Mouse (Mus musculus) liver, postnatal 0 days (tissue): ENCODE results near the gene Vac14. TPM values are rescaled to one million over a fixed set of nuclear protein-coding genes. Genes with fewer than 3 reads are reported as not detected.

ENCODE experiments used
- ATAC-seq: fragments of 200-750 bp; cut with Nextera tagmentation; 2 replicates; pipeline ENCODE4 v1.8.0; 2017; ENCODE audit warnings: mild to moderate bottlenecking, moderate library complexity
- DNase-seq: peaks from one replicate; pipeline ENCODE4 v3.0.0-alpha.2; 2016
- H3K27ac ChIP-seq: fragments of 300-500 bp; sonication (generic); 2 replicates; pipeline ENCODE4 v1.5.1; 2014; ENCODE audit warnings: antibody characterized with exemption, moderate library complexity, mild to moderate bottlenecking, low read depth
- H3K27me3 ChIP-seq: fragments of 300-500 bp; sonication (generic); 2 replicates; pipeline ENCODE4 v1.6.1; 2014; ENCODE audit warnings: low read length, control low read depth, mixed read lengths; ENCODE audit not compliant: insufficient read depth
- H3K36me3 ChIP-seq: fragments of 300-500 bp; sonication (generic); replicated peaks from 2 replicates; pipeline ENCODE4 v1.6.1; 2014; ENCODE audit warnings: mild to moderate bottlenecking, control low read depth, low read length, moderate library complexity, mixed read lengths; ENCODE audit not compliant: insufficient read depth
- H3K4me1 ChIP-seq: fragments of 300-500 bp; sonication (generic); 2 replicates; pipeline ENCODE4 v1.6.1; 2014; ENCODE audit warnings: antibody characterized with exemption, mild to moderate bottlenecking, control low read depth; ENCODE audit not compliant: insufficient read depth
- H3K4me2 ChIP-seq: fragments of 300-500 bp; sonication (generic); 2 replicates; pipeline ENCODE4 v1.6.1; 2014; ENCODE audit warnings: low read depth, mild to moderate bottlenecking, low read length, moderate library complexity, mixed read lengths
- H3K4me3 ChIP-seq: fragments of 300-500 bp; sonication (generic); 2 replicates; pipeline ENCODE4 v1.5.1; 2014; ENCODE audit warnings: low read depth, low read length
- H3K9ac ChIP-seq: fragments of 300-500 bp; sonication (generic); replicated peaks from 2 replicates; pipeline ENCODE4 v1.6.1; 2014; ENCODE audit warnings: mild to moderate bottlenecking, moderate library complexity
- H3K9me3 ChIP-seq: fragments of 300-500 bp; sonication (generic); 2 replicates; pipeline ENCODE4 v1.6.1; 2016; ENCODE audit warnings: mild to moderate bottlenecking, control low read depth, low read length, mixed read lengths
- CTCF ChIP-seq: sonication (generic); IDR thresholded peaks from 2 replicates; pipeline ENCODE4 v1.5.1; 2016; ENCODE audit warnings: antibody characterized with exemption, low read depth
- EP300 ChIP-seq: IDR thresholded peaks from 2 replicates; pipeline ENCODE4 v1.6.1; 2016; ENCODE audit warnings: antibody characterized with exemption, low read depth, mild to moderate bottlenecking
- WGBS: fragments of 180-500 bp; shearing (Covaris S2); extraction: QIAGEN DNeasy Blood & Tissue Kit; methylation state at CpG from one replicate; pipeline ENCODE4 v1.1.7; 2014; ENCODE audit not compliant: insufficient replicate concordance; 5-methylcytosine and 5-hydroxymethylcytosine counted together
- polyA plus RNA-seq: library from polyadenylated mRNA; unstranded; fragments of >200 nt; fragmentation: Nextera tagmentation; extraction: Ambion mirVana; gene quantifications from 2 replicates; pipeline ENCODE4 v1.2.1, GENCODE M21; 2015

The Vac14 gene
- polyA plus RNA-seq, 1 experiment from 2014 or later, result 5.5 TPM

DNA sequence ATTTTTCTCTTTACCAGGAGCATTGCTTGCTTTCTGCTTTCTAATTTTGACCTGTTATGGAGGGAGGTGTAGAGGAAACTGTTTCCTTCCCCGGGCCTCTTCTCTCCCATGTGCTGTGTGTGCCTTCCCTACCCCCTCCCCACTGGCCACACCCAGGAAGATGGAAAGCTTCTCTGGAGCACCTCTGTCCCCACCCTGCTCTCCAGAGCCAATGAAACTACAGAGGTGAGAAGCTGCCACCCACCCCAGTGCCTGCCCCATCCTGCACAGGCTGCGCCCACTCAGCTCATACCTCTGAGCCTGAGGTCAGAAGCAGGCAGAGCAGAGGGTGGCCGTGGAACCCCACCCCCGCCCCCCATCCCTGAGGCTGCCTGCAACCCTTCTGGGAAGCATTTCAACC lies 136.3 kb downstream of the Vac14 start:
- no peaks in the 10 kb centered on the region for H3K4me1 ChIP-seq
- no peak overlapping the region for H3K9ac ChIP-seq
- H3K36me3 ChIP-seq, result no peaks in the 10 kb centered on the region
- H3K27me3 ChIP-seq, result no peaks in the 10 kb centered on the region
- TF ChIP-seq EP300 (no peak), CTCF (no peak)
- H3K27ac ChIP-seq, result no peak overlapping the region
- H3K4me3 ChIP-seq, result no peak overlapping the region
- ATAC-seq (no peak), DNase-seq (no peak)
- no peaks in the 10 kb centered on the region for H3K9me3 ChIP-seq
- no peak overlapping the region for H3K4me2 ChIP-seq
- 46% methylated on average over 4 of the region's 4 CpGs for WGBS

DNA sequence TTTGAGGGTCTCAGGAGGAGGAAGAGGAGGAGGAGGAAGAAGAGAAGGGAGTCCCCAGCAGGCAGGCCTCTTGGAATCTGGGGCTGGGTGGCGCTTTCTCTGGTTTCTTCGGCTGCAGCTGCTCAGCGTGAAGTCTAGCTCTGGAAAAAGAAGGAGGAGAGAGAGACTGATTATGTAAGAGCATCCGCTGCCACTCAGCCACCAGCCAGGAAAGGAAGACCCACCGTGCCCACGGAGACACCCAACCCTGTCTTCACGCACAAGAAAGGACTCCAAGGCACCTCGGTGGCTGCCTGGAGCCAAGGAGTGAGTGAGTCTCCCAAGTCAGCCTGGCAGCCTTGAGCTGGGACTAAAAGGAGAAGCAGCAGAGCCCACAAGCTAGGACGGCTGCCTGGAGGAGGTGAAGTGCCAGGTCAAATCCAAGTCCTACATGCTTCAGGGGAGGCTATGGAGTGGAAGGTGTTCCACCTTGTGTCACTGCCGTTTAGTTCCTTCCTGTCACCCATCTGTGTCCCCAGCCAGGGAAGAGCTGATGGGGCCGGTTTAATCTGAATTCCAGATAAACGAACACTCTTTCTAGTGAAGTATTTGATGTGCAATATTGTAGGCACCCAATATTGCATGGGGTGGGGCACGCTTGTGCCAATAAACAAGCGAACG lies 137.3 kb downstream of the Vac14 start:
- no peak overlapping the region for H3K27ac ChIP-seq
- H3K4me1 ChIP-seq, result no peaks in the 10 kb centered on the region
- ATAC-seq (no peak), DNase-seq (no peak)
- H3K36me3 ChIP-seq, result no peaks in the 10 kb centered on the region
- TF ChIP-seq CTCF (no peak), EP300 (no peak)
- no peak overlapping the region for H3K9ac ChIP-seq
- no peak overlapping the region for H3K4me3 ChIP-seq
- H3K27me3 ChIP-seq, result no peaks in the 10 kb centered on the region
- H3K4me2 ChIP-seq, result no peak overlapping the region
- WGBS, result 61% methylated on average over 14 of the region's 15 CpGs
- H3K9me3 ChIP-seq, result no peaks in the 10 kb centered on the region

DNA sequence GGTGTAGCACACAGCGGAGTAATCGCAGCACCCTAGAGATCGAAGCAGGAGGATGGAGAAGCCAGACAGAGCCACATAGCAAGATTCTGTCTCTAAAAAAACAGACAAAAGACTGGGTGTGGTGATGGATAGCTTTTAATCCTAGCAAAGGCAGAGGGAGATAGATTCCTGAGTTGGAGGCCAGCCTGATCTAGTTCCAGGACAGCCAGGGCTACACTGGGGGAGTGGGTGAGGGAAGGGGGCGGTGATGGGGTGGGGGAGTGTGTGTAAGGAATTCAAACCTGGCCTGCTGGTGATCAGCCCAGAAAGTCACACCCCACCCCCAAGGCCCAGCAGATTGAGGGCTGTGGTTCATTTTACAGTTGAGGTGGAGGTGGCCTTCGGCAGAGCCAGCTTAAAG lies 137.8 kb downstream of the Vac14 start:
- Histone ChIP-seq H3K9ac (no peak overlapping the region), H3K27ac (no peak overlapping the region), H3K9me3 (no peaks in the 10 kb centered on the region), H3K4me3 (no peak overlapping the region), H3K4me1 (no peaks in the 10 kb centered on the region), H3K4me2 (no peak overlapping the region), H3K27me3 (no peaks in the 10 kb centered on the region), H3K36me3 (no peaks in the 10 kb centered on the region)
- no peak for ATAC-seq
- no peak for TF ChIP-seq CTCF
- no peak for TF ChIP-seq EP300
- no peak for DNase-seq
- WGBS, result 83% methylated on average over 5 of the region's 5 CpGs

DNA sequence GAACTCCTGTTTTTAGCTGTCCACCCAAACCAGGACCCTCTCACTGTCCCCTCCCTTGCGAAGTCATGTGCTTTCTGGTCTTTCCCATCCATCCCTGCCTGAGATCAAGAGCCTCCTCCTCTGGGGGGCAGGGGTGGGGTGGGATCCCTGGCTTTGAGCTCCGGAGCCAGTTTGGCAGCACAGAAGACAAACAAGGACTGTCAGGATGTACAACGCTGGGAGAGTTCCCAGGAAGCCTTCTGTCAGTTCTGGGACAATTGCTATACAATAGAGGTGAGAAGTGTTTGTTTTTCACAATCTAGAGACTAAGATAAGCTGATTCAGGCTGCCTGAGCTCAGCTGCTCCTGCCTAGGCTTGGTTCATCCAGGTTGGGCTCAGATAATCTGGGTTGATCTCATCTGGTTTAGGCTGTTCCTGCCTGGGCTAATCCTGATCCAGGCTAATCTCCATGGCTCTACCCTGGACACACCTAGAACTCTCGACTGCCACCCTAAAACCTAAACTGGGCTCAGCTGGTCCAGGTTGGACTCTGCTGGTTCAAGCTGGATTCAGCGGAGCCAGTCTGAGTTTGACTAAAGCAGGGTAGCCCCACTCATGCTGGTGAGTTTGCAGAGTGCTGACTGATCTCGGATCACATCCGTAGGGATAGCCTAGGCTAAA lies 142.0 kb downstream of the Vac14 start:
- Histone ChIP-seq H3K9ac (no peak overlapping the region), H3K9me3 (no peaks in the 10 kb centered on the region), H3K4me2 (no peak overlapping the region), H3K36me3 (no peaks in the 10 kb centered on the region), H3K4me1 (no peaks in the 10 kb centered on the region), H3K27ac (no peak overlapping the region), H3K4me3 (no peak overlapping the region), H3K27me3 (no peaks in the 10 kb centered on the region)
- DNase-seq, result no peak
- TF ChIP-seq CTCF (no peak), EP300 (no peak)
- 53% methylated on average over 7 of the region's 7 CpGs for WGBS
- ATAC-seq, result no peak

DNA sequence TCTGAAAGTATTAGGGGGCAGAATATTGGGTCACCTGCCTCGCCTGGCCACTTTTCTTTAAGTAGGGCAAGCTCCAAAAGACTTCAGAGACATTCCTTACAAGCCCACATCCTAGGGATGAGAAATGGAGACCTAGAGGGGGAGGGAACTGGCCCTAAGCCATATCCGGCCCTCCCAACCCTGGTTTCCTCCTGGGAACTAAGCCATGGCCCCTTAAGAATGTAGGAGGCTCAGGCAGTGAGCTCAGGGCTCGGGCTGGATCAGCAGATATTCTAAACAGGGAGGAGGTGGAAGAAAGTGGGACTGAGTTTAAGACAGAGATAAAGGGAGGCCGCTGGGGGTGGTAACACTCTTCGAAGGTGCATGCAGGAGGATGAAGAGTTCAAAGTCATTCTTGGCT lies 142.8 kb downstream of the Vac14 start:
- no peaks in the 10 kb centered on the region for H3K27me3 ChIP-seq
- no peaks in the 10 kb centered on the region for H3K9me3 ChIP-seq
- no peak for DNase-seq

DNA sequence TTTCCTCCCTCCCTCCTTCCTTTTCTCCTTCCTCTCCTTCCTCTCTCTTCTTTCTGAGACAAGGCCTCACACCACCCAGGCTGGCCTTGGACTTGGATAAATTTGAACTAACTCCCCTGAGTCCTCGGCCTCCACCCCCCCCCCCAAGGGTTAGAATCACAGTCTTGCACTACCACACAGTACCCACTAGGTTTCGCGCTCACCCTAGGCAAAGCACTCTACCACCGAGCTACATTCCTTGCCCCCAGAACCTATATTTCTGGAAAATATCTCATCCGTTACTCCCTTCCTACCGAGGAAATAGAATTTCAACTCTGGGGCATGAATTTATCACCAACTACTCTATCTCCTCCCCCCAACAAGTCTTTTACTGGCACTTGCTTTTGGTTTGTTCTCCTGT lies 143.6 kb downstream of the Vac14 start:
- Histone ChIP-seq H3K27ac (no peak overlapping the region), H3K9me3 (no peaks in the 10 kb centered on the region), H3K9ac (no peak overlapping the region), H3K36me3 (no peaks in the 10 kb centered on the region), H3K27me3 (no peaks in the 10 kb centered on the region), H3K4me1 (no peaks in the 10 kb centered on the region), H3K4me3 (no peak overlapping the region), H3K4me2 (no peak overlapping the region)
- WGBS, result 62% methylated on average over 6 of the region's 6 CpGs
- DNase-seq (no peak), ATAC-seq (no peak)
- TF ChIP-seq EP300 (no peak), CTCF (peak; percentile 38)

More for the DNA sequence above, 142.8 kb downstream of the Vac14 start:
- H3K4me1 ChIP-seq, result no peaks in the 10 kb centered on the region
- no peak overlapping the region for H3K9ac ChIP-seq
- 42% methylated on average over 5 of the region's 5 CpGs for WGBS
- H3K36me3 ChIP-seq, result no peaks in the 10 kb centered on the region
- TF ChIP-seq EP300 (no peak), CTCF (no peak)
- H3K4me2 ChIP-seq, result no peak overlapping the region
- ATAC-seq, result no peak
- no peak overlapping the region for H3K4me3 ChIP-seq
- H3K27ac ChIP-seq, result 0 out of 2 replicates have a peak overlapping the region, but pooled peaks have one; percentile 12
